Mouse (Mus musculus) forebrain, embryonic 15.5 days (tissue): ENCODE results near the gene Wdpcp. TPM values are rescaled to one million over a fixed set of nuclear protein-coding genes. Genes with fewer than 3 reads are reported as not detected.

Source experiments
- ATAC-seq: fragments of 200-750 bp; cut with Nextera tagmentation; replicated peaks from 2 replicates; pipeline ENCODE4 v1.8.0; 2017; ENCODE audit warnings: mild to moderate bottlenecking, moderate TSS enrichment, moderate library complexity
- H3K27ac ChIP-seq: fragments of 300-500 bp; sonication (generic); replicated peaks from 2 replicates; pipeline ENCODE4 v1.5.1; 2015; ENCODE audit warnings: mild to moderate bottlenecking, inconsistent platforms
- H3K27me3 ChIP-seq: fragments of 300-500 bp; sonication (generic); 2 replicates; pipeline ENCODE4 v1.6.1; 2015; ENCODE audit warnings: inconsistent platforms
- H3K36me3 ChIP-seq: fragments of 300-500 bp; sonication (generic); 2 replicates; pipeline ENCODE4 v1.6.1; 2015; ENCODE audit warnings: mild to moderate bottlenecking, inconsistent platforms
- H3K4me1 ChIP-seq: fragments of 300-500 bp; sonication (generic); 2 replicates; pipeline ENCODE4 v1.6.1; 2015; ENCODE audit warnings: inconsistent platforms
- H3K4me2 ChIP-seq: fragments of 300-500 bp; sonication (generic); replicated peaks from 2 replicates; pipeline ENCODE4 v1.6.1; 2015; ENCODE audit warnings: mild to moderate bottlenecking, inconsistent platforms
- H3K4me3 ChIP-seq: fragments of 300-500 bp; sonication (generic); 2 replicates; pipeline ENCODE4 v1.5.1; 2015; ENCODE audit warnings: mild to moderate bottlenecking, inconsistent platforms
- H3K9ac ChIP-seq: fragments of 300-500 bp; sonication (generic); replicated peaks from 2 replicates; pipeline ENCODE4 v1.6.1; 2015; ENCODE audit warnings: mild to moderate bottlenecking, inconsistent platforms
- H3K9me3 ChIP-seq: fragments of 300-500 bp; sonication (generic); 2 replicates; pipeline ENCODE4 v1.6.1; 2016; ENCODE audit warnings: inconsistent platforms
- WGBS: fragments of 180-500 bp; shearing (Covaris S2); methylation state at CpG from one replicate; pipeline ENCODE4 v1.1.7; 2015; ENCODE audit warnings: mixed read lengths; 5-methylcytosine and 5-hydroxymethylcytosine counted together
- polyA plus RNA-seq: library from polyadenylated mRNA; unstranded; fragments of >200 nt; fragmentation: Nextera tagmentation; extraction: Ambion mirVana; gene quantifications from 2 replicates; pipeline ENCODE4 v1.2.1, GENCODE M21; 2015

Wdpcp gene
- polyA plus RNA-seq, 1 experiment from 2014 or later: 13.1 TPM

DNA sequence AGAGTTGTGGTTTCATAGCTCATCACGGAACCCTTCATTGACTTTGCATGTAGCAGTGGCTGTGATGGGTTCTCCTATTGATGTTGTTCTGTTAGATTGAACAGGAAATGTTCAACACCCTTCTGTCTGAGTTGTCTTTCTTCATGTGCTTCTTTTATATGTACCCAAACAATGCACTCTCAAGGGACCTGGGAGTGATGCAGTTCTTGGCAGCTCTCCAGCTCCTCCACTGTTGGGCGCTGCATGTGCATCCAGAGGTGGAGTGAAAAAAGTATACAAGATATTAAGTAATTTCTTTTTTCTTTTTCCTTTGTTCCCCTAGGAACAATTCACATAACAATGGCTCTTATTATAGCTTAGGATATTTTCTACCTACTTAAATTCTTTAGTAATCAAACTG lies 118.7 kb downstream of the Wdpcp start:
- no peak overlapping the region for H3K27ac ChIP-seq
- no peak overlapping the region for H3K4me3 ChIP-seq
- ATAC-seq: 0 out of 2 replicates have a peak, but pooled peaks have one; percentile 29
- no peak overlapping the region for H3K4me2 ChIP-seq
- no peak overlapping the region for H3K9ac ChIP-seq
- H3K4me1 ChIP-seq: no peaks in the 10 kb centered on the region
- 48% methylated on average over 2 of the region's 2 CpGs for WGBS
- no peaks in the 10 kb centered on the region for H3K9me3 ChIP-seq
- no peaks in the 10 kb centered on the region for H3K27me3 ChIP-seq
- no peaks in the 10 kb centered on the region for H3K36me3 ChIP-seq

- no peak overlapping the region for H3K4me2 ChIP-seq
- H3K4me1 ChIP-seq: no peaks in the 10 kb centered on the region
- 62% methylated on average over 6 of the region's 6 CpGs for WGBS
- no peak overlapping the region for H3K4me3 ChIP-seq
- no peaks in the 10 kb centered on the region for H3K9me3 ChIP-seq
- no peaks in the 10 kb centered on the region for H3K36me3 ChIP-seq
- H3K27me3 ChIP-seq: no peaks in the 10 kb centered on the region
- no peak overlapping the region for H3K9ac ChIP-seq
- no peak for ATAC-seq
- no peak overlapping the region for H3K27ac ChIP-seq
Observed at GRCm38 (mm10) chr11:21694087-21694486, 122.1 kb downstream of the Wdpcp start.

DNA sequence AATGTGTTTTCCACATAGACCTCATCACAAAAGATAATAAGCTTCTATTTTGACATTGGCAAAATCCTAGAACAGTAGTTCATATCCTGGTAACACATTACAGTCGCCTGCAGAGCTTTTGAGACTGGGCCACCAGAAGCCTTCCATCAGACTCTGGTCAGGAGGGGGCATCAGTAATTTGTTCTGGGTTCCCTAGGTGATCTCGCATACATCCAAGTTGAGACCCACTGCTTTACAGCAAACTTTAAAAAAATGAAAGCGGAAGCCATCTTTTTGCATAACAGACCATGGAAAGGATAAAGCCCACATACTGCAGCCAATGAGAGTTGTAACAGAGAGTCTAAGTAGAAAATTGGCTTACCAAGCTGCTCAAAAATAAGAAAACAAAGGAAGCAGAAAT lies 125.6 kb downstream of the Wdpcp start:
- 64% methylated on average over 3 of the region's 3 CpGs for whole genome bisulfite sequencing
- Histone ChIP-seq H3K9me3 (no peaks in the 10 kb centered on the region), H3K9ac (no peak overlapping the region), H3K36me3 (no peaks in the 10 kb centered on the region), H3K27ac (no peak overlapping the region), H3K4me1 (no peaks in the 10 kb centered on the region), H3K4me3 (no peak overlapping the region), H3K27me3 (no peaks in the 10 kb centered on the region), H3K4me2 (no peak overlapping the region)
- ATAC-seq: no peak

- no peaks in the 10 kb centered on the region for H3K9me3 ChIP-seq
- H3K4me1 ChIP-seq: peaks cover 12% of the 10 kb centered on the region
- no peak overlapping the region for H3K4me2 ChIP-seq
- no peak overlapping the region for H3K4me3 ChIP-seq
- H3K36me3 ChIP-seq: 0 out of 2 replicates have a peak, but pooled peaks cover 5% of the 10 kb centered on the region
- H3K27ac ChIP-seq: no peak overlapping the region
- no peak overlapping the region for H3K9ac ChIP-seq
- peak; percentile 88 for ATAC-seq
- no peaks in the 10 kb centered on the region for H3K27me3 ChIP-seq
Observed at GRCm38 (mm10) chr11:21713508-21713907, 141.5 kb downstream of the Wdpcp start.

DNA sequence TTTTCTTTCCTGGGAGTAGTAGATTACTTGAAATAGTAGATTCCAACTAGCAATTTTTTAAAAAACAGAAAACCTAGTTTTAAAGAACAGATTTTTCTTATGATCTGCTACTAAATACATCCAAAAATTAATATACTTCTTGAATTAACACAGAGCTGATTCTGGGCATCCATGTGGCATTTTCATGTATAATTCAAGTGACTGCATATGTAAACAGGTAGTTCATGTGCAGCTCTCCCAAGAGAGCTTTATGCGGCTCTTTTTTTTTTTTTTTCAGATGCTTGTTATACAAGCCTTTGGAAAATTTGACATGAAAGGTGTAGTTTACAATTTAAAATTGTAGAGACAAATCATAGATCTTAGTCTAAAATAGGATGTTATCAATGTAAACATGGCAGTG lies 142.0 kb downstream of the Wdpcp start:
- 54% methylated on average over 1 of the region's 1 CpGs for WGBS
- Histone ChIP-seq H3K27ac (no peak overlapping the region), H3K36me3 (0 out of 2 replicates have a peak, but pooled peaks cover 5% of the 10 kb centered on the region), H3K4me1 (peaks cover 12% of the 10 kb centered on the region), H3K9me3 (no peaks in the 10 kb centered on the region), H3K27me3 (no peaks in the 10 kb centered on the region), H3K4me2 (no peak overlapping the region), H3K9ac (no peak overlapping the region), H3K4me3 (no peak overlapping the region)
- peak; percentile 72; the same call in 1 of the 2 replicates for ATAC-seq

GRCm38 (mm10) chr11:21726329-21726728 lies 154.3 kb downstream of the Wdpcp start:
- H3K4me1 ChIP-seq: no peaks in the 10 kb centered on the region
- H3K9me3 ChIP-seq: no peaks in the 10 kb centered on the region
- 75% methylated on average over 1 of the region's 1 CpGs for WGBS
- H3K27me3 ChIP-seq: no peaks in the 10 kb centered on the region
- H3K27ac ChIP-seq: no peak overlapping the region
- no peak for ATAC-seq
- no peak overlapping the region for H3K4me3 ChIP-seq
- no peak overlapping the region for H3K9ac ChIP-seq
- no peaks in the 10 kb centered on the region for H3K36me3 ChIP-seq
- no peak overlapping the region for H3K4me2 ChIP-seq

DNA sequence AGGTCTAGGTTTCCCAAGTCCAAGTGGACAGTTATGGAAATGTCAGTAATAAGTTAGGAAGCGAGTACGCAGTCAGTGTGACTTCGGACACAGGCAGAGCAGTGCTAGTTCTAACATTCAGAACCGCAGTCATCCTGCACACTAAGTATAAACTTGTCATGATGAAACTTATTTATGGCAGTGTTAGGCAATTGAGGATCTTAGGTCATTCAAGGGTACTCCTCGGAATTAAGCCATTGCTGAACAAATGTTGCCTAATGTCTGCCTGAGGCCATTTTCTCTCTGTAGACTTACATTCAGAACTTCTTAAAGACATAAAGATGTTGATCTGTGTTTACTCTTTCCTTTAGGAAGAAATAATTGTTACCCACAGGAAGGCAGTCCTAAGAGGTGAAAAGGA lies 157.0 kb downstream of the Wdpcp start:
- H3K4me2 ChIP-seq: no peak overlapping the region
- no peaks in the 10 kb centered on the region for H3K4me1 ChIP-seq
- H3K36me3 ChIP-seq: no peaks in the 10 kb centered on the region
- no peaks in the 10 kb centered on the region for H3K9me3 ChIP-seq
- H3K4me3 ChIP-seq: no peak overlapping the region
- H3K27me3 ChIP-seq: no peaks in the 10 kb centered on the region
- no peak overlapping the region for H3K9ac ChIP-seq
- ATAC-seq: no peak
- H3K27ac ChIP-seq: no peak overlapping the region
- 87% methylated on average over 5 of the region's 5 CpGs for WGBS

DNA sequence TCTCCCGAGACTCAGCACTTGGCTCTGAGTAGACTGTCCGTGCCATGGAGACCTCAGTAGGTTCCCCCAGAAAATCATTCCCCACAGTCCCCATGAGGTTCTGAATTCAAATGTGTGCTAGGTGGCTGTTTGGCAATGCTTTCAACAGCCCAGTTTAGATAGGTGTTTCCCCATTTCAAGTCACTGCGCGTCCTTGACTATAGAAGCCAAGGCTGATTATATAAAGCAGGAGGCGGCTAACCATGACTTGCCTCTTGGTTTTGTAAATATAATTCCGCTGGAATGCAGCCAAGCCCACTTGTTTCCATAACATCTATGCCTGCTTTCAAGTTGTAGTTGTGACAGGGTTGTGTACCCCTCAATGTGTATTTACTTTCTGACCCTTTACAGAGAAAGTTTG lies 157.9 kb downstream of the Wdpcp start:
- no peaks in the 10 kb centered on the region for H3K9me3 ChIP-seq
- no peak for ATAC-seq
- H3K36me3 ChIP-seq: no peaks in the 10 kb centered on the region
- H3K4me2 ChIP-seq: no peak overlapping the region
- H3K9ac ChIP-seq: no peak overlapping the region
- H3K27ac ChIP-seq: no peak overlapping the region
- no peaks in the 10 kb centered on the region for H3K27me3 ChIP-seq
- H3K4me1 ChIP-seq: no peaks in the 10 kb centered on the region
- no peak overlapping the region for H3K4me3 ChIP-seq
- 81% methylated on average over 6 of the region's 6 CpGs for WGBS

DNA sequence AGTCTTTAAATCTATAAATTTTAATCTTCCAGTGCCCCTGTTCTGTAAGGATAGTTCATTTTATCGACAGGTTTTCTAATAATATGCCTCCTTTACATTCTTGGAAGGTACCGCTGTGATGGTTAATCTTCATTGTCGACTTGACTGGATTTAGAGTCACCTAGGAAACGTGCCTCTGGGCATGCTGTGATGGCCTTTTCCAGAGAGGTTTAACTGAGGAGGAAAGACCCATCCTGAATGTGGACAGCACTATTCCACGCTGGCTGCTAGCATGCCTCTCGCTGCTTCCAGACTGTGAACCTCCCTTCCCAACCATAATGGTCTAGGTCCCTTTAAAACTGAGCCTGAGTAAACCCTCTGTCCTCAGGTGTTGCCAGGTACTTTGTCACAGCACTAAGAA lies 163.2 kb downstream of the Wdpcp start:
- WGBS: 22% methylated on average over 6 of the region's 6 CpGs
- no peak overlapping the region for H3K4me3 ChIP-seq
- H3K27me3 ChIP-seq: no peaks in the 10 kb centered on the region
- H3K9ac ChIP-seq: no peak overlapping the region
- ATAC-seq: no peak
- no peak overlapping the region for H3K4me2 ChIP-seq
- no peak overlapping the region for H3K27ac ChIP-seq
- no peaks in the 10 kb centered on the region for H3K36me3 ChIP-seq
- no peaks in the 10 kb centered on the region for H3K4me1 ChIP-seq
- no peaks in the 10 kb centered on the region for H3K9me3 ChIP-seq

DNA sequence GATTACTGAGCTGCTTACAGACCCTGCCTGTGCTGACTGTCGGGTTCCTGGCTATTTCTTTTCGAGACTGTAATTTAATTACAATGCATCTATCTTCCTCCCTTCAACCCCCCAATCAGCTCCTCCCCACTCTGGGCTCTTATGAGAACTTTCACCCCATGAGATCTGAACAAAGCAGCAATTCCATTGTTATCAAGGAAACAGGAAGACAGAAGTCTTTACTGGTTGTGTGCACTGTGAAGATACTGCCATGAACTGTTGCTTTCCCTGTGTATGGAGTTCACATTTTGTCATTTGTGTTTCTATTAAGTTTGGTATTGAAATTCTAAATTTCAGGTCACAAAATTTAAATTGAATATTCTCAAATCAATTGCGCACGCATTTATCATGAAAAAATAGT lies 177.5 kb downstream of the Wdpcp start:
- no peaks in the 10 kb centered on the region for H3K4me1 ChIP-seq
- H3K4me2 ChIP-seq: no peak overlapping the region
- no peak overlapping the region for H3K9ac ChIP-seq
- no peaks in the 10 kb centered on the region for H3K36me3 ChIP-seq
- no peak overlapping the region for H3K4me3 ChIP-seq
- 67% methylated on average over 4 of the region's 4 CpGs for WGBS
- no peaks in the 10 kb centered on the region for H3K9me3 ChIP-seq
- no peaks in the 10 kb centered on the region for H3K27me3 ChIP-seq
- H3K27ac ChIP-seq: no peak overlapping the region
- no peak for ATAC-seq

DNA sequence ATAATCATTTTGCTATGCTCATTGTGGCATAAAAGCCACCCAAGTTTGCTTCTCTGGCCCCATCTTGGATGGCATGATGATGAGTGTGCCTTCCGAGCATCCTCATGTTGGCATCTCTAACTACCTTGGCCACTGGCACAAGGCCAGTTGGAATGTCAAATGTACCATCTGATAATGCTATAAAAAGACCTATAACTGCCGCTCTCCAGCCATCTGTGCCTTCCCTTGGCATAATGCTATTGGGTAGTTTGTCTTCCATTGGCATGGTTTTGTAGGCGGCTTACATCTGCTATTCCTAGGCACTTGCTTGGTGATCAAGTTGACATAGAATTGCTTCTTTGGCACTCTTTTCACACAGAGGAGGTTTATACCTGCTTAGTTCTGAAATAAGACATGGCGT lies 191.2 kb downstream of the Wdpcp start:
- Histone ChIP-seq H3K4me3 (no peak overlapping the region), H3K27me3 (no peaks in the 10 kb centered on the region), H3K4me1 (no peaks in the 10 kb centered on the region), H3K4me2 (no peak overlapping the region), H3K9ac (no peak overlapping the region), H3K27ac (no peak overlapping the region), H3K9me3 (no peaks in the 10 kb centered on the region), H3K36me3 (no peaks in the 10 kb centered on the region)
- 0 out of 2 replicates have a peak, but pooled peaks have one; percentile 16 for ATAC-seq
- 81% methylated on average over 4 of the region's 4 CpGs for WGBS

- ATAC-seq: no peak
- Histone ChIP-seq H3K4me3 (no peak overlapping the region), H3K9me3 (no peaks in the 10 kb centered on the region), H3K27ac (no peak overlapping the region), H3K4me1 (no peaks in the 10 kb centered on the region), H3K27me3 (no peaks in the 10 kb centered on the region), H3K9ac (no peak overlapping the region), H3K36me3 (no peaks in the 10 kb centered on the region), H3K4me2 (no peak overlapping the region)
- whole genome bisulfite sequencing: 94% methylated on average over 3 of the region's 3 CpGs
Observed at GRCm38 (mm10) chr11:21788831-21789230, 216.8 kb downstream of the Wdpcp start.

DNA sequence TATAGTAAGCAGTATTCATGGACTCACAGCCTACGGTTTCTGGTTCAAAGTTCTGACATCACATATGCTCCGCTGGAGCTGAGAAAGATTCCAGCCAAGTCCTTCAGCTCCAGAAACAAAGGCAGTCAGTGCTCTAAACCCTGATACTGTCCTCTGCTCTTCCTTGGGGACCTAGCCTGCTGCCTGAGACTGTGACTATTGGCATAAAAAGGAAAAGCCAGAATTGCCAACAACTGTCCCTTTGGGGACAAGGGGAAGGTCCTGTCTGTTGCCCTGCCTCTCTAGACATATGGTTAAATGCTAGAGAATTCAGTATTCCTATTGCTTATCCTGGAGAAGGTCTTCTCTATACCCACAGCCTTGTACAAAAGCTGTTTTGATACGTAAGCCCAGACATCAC lies 252.9 kb downstream of the Wdpcp start:
- H3K27me3 ChIP-seq: no peaks in the 10 kb centered on the region
- 91% methylated on average over 3 of the region's 3 CpGs for WGBS
- no peak for ATAC-seq
- no peak overlapping the region for H3K27ac ChIP-seq
- H3K9ac ChIP-seq: no peak overlapping the region
- H3K4me1 ChIP-seq: no peaks in the 10 kb centered on the region
- no peaks in the 10 kb centered on the region for H3K9me3 ChIP-seq
- H3K36me3 ChIP-seq: no peaks in the 10 kb centered on the region
- H3K4me3 ChIP-seq: no peak overlapping the region
- H3K4me2 ChIP-seq: no peak overlapping the region
